In genomic region chr7:144667091-144667490, GRCm38 (mm10) we compare ENCODE assay signal across 28 mouse cellular contexts.
DNase-seq lines count a peak whose midpoint lies in the region; ATAC-seq and TF ChIP-seq lines count a peak whose summit lies in the region.
"Had no signal": no experiment of that assay in that cellular context is flagged by ENCODE, and none has a peak within 500 bp of the region (broad histone marks: within the 10 kb centered on the region; RNA-seq: fewer than 3 reads in every experiment).

No protein-coding gene starts in this region.

- peaks cover 5% of the 10 kb centered on the region; the same call in 1 of the 2 replicates for H3K36me3 ChIP-seq in lung, embryonic 14.5 days (ENCODE audit: insufficient read depth)
- H3K36me3 ChIP-seq in lung, postnatal 0 days (ENCODE audit: insufficient read depth, low read length): no peaks in the 10 kb centered on the region
- H3K36me3 ChIP-seq in midbrain, embryonic 16.5 days (ENCODE audit: control insufficient read depth, insufficient read depth, low read length): no peaks in the 10 kb centered on the region
- H3K36me3 ChIP-seq in midbrain, embryonic 15.5 days (replicated peaks): no peaks in the 10 kb centered on the region
- H3K36me3 ChIP-seq: embryonic facial prominence, embryonic 12.5 days; embryonic facial prominence, embryonic 15.5 days; heart, embryonic 12.5 days; heart, embryonic 15.5 days; hindbrain, embryonic 13.5 days had no signal

- DNase-seq in lung, embryonic 14.5 days: peak; percentile 82
- no peak for DNase-seq in lung, adult 18-20 months
- DNase-seq in lung, postnatal 0 days (ENCODE audit: low spot score): peak; percentile 39
- DNase-seq in lung, postnatal 25 days (ENCODE audit: low spot score): peak; percentile 39
- DNase-seq in right cerebral cortex, postnatal 25 days: no peak
- DNase-seq: adrenal gland, adult 2 months; adrenal gland, postnatal 14 days; B cell, adult 2 months; cerebellum, adult 11 months; cerebellum, adult 2 months; cerebellum, adult 9-11 months; cerebellum, postnatal 25 days; forebrain, postnatal 0 days; gastrocnemius, postnatal 25 days; heart, adult 18-20 months; heart, postnatal 10 days; heart, postnatal 36 days had no signal

- peaks cover 2% of the 10 kb centered on the region; the same call in 1 of the 2 replicates for H3K4me1 ChIP-seq in lung, embryonic 14.5 days (ENCODE audit: insufficient read depth)
- H3K4me1 ChIP-seq in lung, postnatal 0 days (ENCODE audit: insufficient read depth, low read depth, low read length): no peaks in the 10 kb centered on the region; the same call in 1 of the 2 replicates
- peaks cover 2% of the 10 kb centered on the region; the same call in 1 of the 2 replicates for H3K4me1 ChIP-seq in midbrain, embryonic 16.5 days (ENCODE audit: control insufficient read depth, insufficient read depth, low read length)
- H3K4me1 ChIP-seq in midbrain, embryonic 15.5 days: no peaks in the 10 kb centered on the region
- H3K4me1 ChIP-seq: embryonic facial prominence, embryonic 12.5 days; embryonic facial prominence, embryonic 15.5 days; heart, embryonic 12.5 days; heart, embryonic 15.5 days had no signal

- H3K9me3 ChIP-seq in lung, embryonic 14.5 days (ENCODE audit: low read depth, low read length): no peaks in the 10 kb centered on the region
- no peaks in the 10 kb centered on the region for H3K9me3 ChIP-seq in lung, postnatal 0 days (ENCODE audit: low read length)
- H3K9me3 ChIP-seq in midbrain, embryonic 16.5 days (replicated peaks; ENCODE audit: control insufficient read depth, low read length, poor library complexity, severe bottlenecking): no peaks in the 10 kb centered on the region
- no peaks in the 10 kb centered on the region for H3K9me3 ChIP-seq in midbrain, embryonic 15.5 days
- H3K9me3 ChIP-seq: embryonic facial prominence, embryonic 12.5 days; embryonic facial prominence, embryonic 15.5 days; G1E; heart, embryonic 12.5 days; heart, embryonic 15.5 days; hindbrain, embryonic 10.5 days; hindbrain, embryonic 13.5 days had no signal

- peak; percentile 48 for ATAC-seq in lung, embryonic 14.5 days (ENCODE audit: insufficient read depth)
- ATAC-seq in lung, postnatal 0 days: peak; percentile 36
- no peak for ATAC-seq in midbrain, embryonic 16.5 days
- no peak for ATAC-seq in midbrain, embryonic 15.5 days (replicated peaks)
- ATAC-seq: forebrain, embryonic 14.5 days; forebrain, postnatal 0 days; Patski had no signal

- H3K27ac ChIP-seq in lung, embryonic 14.5 days (ENCODE audit: low read depth): no peak overlapping the region
- no peak overlapping the region for H3K27ac ChIP-seq in lung, postnatal 0 days (ENCODE audit: low read length)
- no peak overlapping the region for H3K27ac ChIP-seq in midbrain, embryonic 16.5 days (ENCODE audit: low read length)
- no peak overlapping the region for H3K27ac ChIP-seq in midbrain, embryonic 15.5 days
- H3K27ac ChIP-seq: embryonic facial prominence, embryonic 12.5 days; embryonic facial prominence, embryonic 15.5 days; heart, embryonic 15.5 days; hindbrain, embryonic 13.5 days had no signal

- no peaks in the 10 kb centered on the region for H3K27me3 ChIP-seq in lung, embryonic 14.5 days (ENCODE audit: insufficient read depth, low read length)
- no peaks in the 10 kb centered on the region for H3K27me3 ChIP-seq in lung, postnatal 0 days (replicated peaks; ENCODE audit: insufficient read depth, low read length)
- H3K27me3 ChIP-seq in midbrain, embryonic 16.5 days (ENCODE audit: control insufficient read depth, insufficient read depth, low read depth, low read length): no peaks in the 10 kb centered on the region
- H3K27me3 ChIP-seq in midbrain, embryonic 15.5 days (replicated peaks): no peaks in the 10 kb centered on the region
- H3K27me3 ChIP-seq: embryonic facial prominence, embryonic 15.5 days; Patski had no signal

- peak; percentile 20 for TF ChIP-seq CTCF in lung, embryonic 14.5 days (IDR thresholded peaks at IDR 0.05; ENCODE audit: low read depth)
- TF ChIP-seq CTCF in lung, postnatal 0 days (IDR thresholded peaks at IDR 0.05): no peak

- WGBS in lung, embryonic 14.5 days: 68% methylated on average over 6 of the region's 6 CpGs
- WGBS in lung, postnatal 0 days: 90% methylated on average over 6 of the region's 6 CpGs
- 97% methylated on average over 6 of the region's 6 CpGs for WGBS in midbrain, embryonic 16.5 days
- WGBS in midbrain, embryonic 15.5 days: 95% methylated on average over 6 of the region's 6 CpGs

- TF ChIP-seq EP300 in lung, postnatal 0 days (IDR thresholded peaks at IDR 0.05): no peak

- no peak overlapping the region for H3K4me3 ChIP-seq in lung, embryonic 14.5 days (ENCODE audit: low read depth, low read length)
- no peak overlapping the region for H3K4me3 ChIP-seq in lung, postnatal 0 days (ENCODE audit: low read depth, low read length)
- no peak overlapping the region for H3K4me3 ChIP-seq in midbrain, embryonic 16.5 days (ENCODE audit: low read depth, low read length)
- no peak overlapping the region for H3K4me3 ChIP-seq in midbrain, embryonic 15.5 days
- H3K4me3 ChIP-seq: embryonic facial prominence, embryonic 12.5 days; embryonic facial prominence, embryonic 15.5 days; heart, embryonic 12.5 days; heart, embryonic 15.5 days; hindbrain, embryonic 10.5 days; hindbrain, embryonic 13.5 days had no signal

- H3K4me2 ChIP-seq in lung, embryonic 14.5 days: no peak overlapping the region
- H3K4me2 ChIP-seq in lung, postnatal 0 days (replicated peaks; ENCODE audit: low read depth, low read length): no peak overlapping the region
- no peak overlapping the region for H3K4me2 ChIP-seq in midbrain, embryonic 16.5 days (ENCODE audit: low read length)
- no peak overlapping the region for H3K4me2 ChIP-seq in midbrain, embryonic 15.5 days
- H3K4me2 ChIP-seq: embryonic facial prominence, embryonic 12.5 days; embryonic facial prominence, embryonic 15.5 days; heart, embryonic 12.5 days; heart, embryonic 15.5 days; hindbrain, embryonic 13.5 days had no signal

- H3K9ac ChIP-seq in lung, embryonic 14.5 days: no peak overlapping the region
- H3K9ac ChIP-seq in lung, postnatal 0 days (replicated peaks; ENCODE audit: low read depth): no peak overlapping the region
- H3K9ac ChIP-seq in midbrain, embryonic 16.5 days (ENCODE audit: low read depth, low read length): no peak overlapping the region
- H3K9ac ChIP-seq in midbrain, embryonic 15.5 days: no peak overlapping the region
- H3K9ac ChIP-seq: embryonic facial prominence, embryonic 12.5 days; embryonic facial prominence, embryonic 15.5 days; forebrain, postnatal 0 days; heart, embryonic 12.5 days; heart, embryonic 15.5 days; hindbrain, embryonic 13.5 days had no signal

Comparison
In these comparisons a context has a peak if more than half of its experiments do, and no peak if none do; other contexts are left out.
1. DNase-seq: peak in lung, embryonic 14.5 days (single experiment), lung, postnatal 0 days (single experiment) and lung, postnatal 25 days (single experiment); none in lung, adult 18-20 months (0 of 2) and right cerebral cortex, postnatal 25 days (single experiment).
2. ATAC-seq: peak in lung, embryonic 14.5 days (single experiment) and lung, postnatal 0 days (single experiment); none in midbrain, embryonic 16.5 days (single experiment) and midbrain, embryonic 15.5 days (single experiment).